In genomic region chr4:114336029-114336746, GRCm38 (mm10) we compare ENCODE assay signal across 12 mouse cellular contexts.
A peak's percentile ranks its signal among the peaks of the same experiment; 100 is the strongest.
DNase-seq lines count a peak whose midpoint lies in the region; ATAC-seq and TF ChIP-seq lines count a peak whose summit lies in the region.
"Had no signal": no experiment of that assay in that cellular context is flagged by ENCODE, and none has a peak within 500 bp of the region (broad histone marks: within the 10 kb centered on the region; RNA-seq: fewer than 3 reads in every experiment).

No protein-coding gene starts in this region.

- H3K27ac ChIP-seq in kidney, embryonic 14.5 days (ENCODE audit: low read depth, low read length) = no peak overlapping the region
- peak overlapping the region; percentile 26; the same call in 1 of the 2 replicates for H3K27ac ChIP-seq in embryonic fibroblast, embryonic 13.5 days (ENCODE audit: insufficient read depth, low read length)
- no peak overlapping the region for H3K27ac ChIP-seq in lung, postnatal 0 days (ENCODE audit: low read length)
- H3K27ac ChIP-seq: forebrain, embryonic 10.5 days had no signal

- TF ChIP-seq POLR2A in embryonic fibroblast, embryonic 13.5 days (IDR thresholded peaks at IDR 0.05; ENCODE audit: low read depth, low read length) = no peak

- peak; percentile 30 for DNase-seq in kidney, adult 11 months
- DNase-seq in NIH3T3 (ENCODE audit: low read depth) = peak; percentile 37
- DNase-seq in lung, postnatal 0 days (ENCODE audit: low spot score) = peak; percentile 23
- DNase-seq in T-cell, adult 2 months (ENCODE audit: low spot score) = no peak
- DNase-seq in retina, embryonic 14.5 days (ENCODE audit: low spot score) = no peak
- no peak for DNase-seq in ovary, adult 18-20 months (ENCODE audit: low spot score)
- DNase-seq: liver, postnatal 0 days; spleen, adult 18-20 months had no signal

- peaks cover 5% of the 10 kb centered on the region; the same call in 1 of the 2 replicates for H3K4me1 ChIP-seq in kidney, embryonic 14.5 days (ENCODE audit: control insufficient read depth, insufficient read depth, low read length)
- peaks cover 11% of the 10 kb centered on the region for H3K4me1 ChIP-seq in embryonic fibroblast, embryonic 13.5 days (ENCODE audit: control insufficient read depth, insufficient read depth, low read length)
- no peaks in the 10 kb centered on the region for H3K4me1 ChIP-seq in lung, postnatal 0 days (ENCODE audit: insufficient read depth, low read depth, low read length)
- H3K4me1 ChIP-seq: forebrain, embryonic 10.5 days had no signal

- no peaks in the 10 kb centered on the region for H3K27me3 ChIP-seq in kidney, embryonic 14.5 days (ENCODE audit: control insufficient read depth, insufficient read depth, low read length)
- no peaks in the 10 kb centered on the region for H3K27me3 ChIP-seq in lung, postnatal 0 days (replicated peaks; ENCODE audit: insufficient read depth, low read length)

- no peak overlapping the region for H3K9ac ChIP-seq in kidney, embryonic 14.5 days (ENCODE audit: low read depth, low read length)
- no peak overlapping the region for H3K9ac ChIP-seq in lung, postnatal 0 days (replicated peaks; ENCODE audit: low read depth)
- H3K9ac ChIP-seq: liver, postnatal 0 days had no signal

- TF ChIP-seq CTCF in embryonic fibroblast, embryonic 13.5 days (IDR thresholded peaks at IDR 0.05; ENCODE audit: borderline replicate concordance, insufficient read depth, low read length) = no peak
- no peak for TF ChIP-seq CTCF in lung, postnatal 0 days (IDR thresholded peaks at IDR 0.05)

- no peak overlapping the region for H3K4me3 ChIP-seq in kidney, embryonic 14.5 days (ENCODE audit: low read length)
- H3K4me3 ChIP-seq in embryonic fibroblast, embryonic 13.5 days (ENCODE audit: insufficient read depth, low read length) = no peak overlapping the region
- no peak overlapping the region for H3K4me3 ChIP-seq in lung, postnatal 0 days (ENCODE audit: low read depth, low read length)
- H3K4me3 ChIP-seq: forebrain, embryonic 10.5 days had no signal

- H3K9me3 ChIP-seq in kidney, embryonic 14.5 days (ENCODE audit: control insufficient read depth, low read length) = no peaks in the 10 kb centered on the region
- no peaks in the 10 kb centered on the region for H3K9me3 ChIP-seq in lung, postnatal 0 days (ENCODE audit: low read length)
- H3K9me3 ChIP-seq: forebrain, embryonic 10.5 days had no signal

- H3K4me2 ChIP-seq in kidney, embryonic 14.5 days (replicated peaks; ENCODE audit: low read depth, low read length) = no peak overlapping the region
- H3K4me2 ChIP-seq in lung, postnatal 0 days (replicated peaks; ENCODE audit: low read depth, low read length) = no peak overlapping the region

- no peak for ATAC-seq in kidney, embryonic 14.5 days (ENCODE audit: low FRiP score, low TSS enrichment)
- peak; percentile 23; the same call in 1 of the 2 replicates for ATAC-seq in lung, postnatal 0 days
- ATAC-seq: hindbrain, embryonic 16.5 days; liver, postnatal 0 days had no signal

- H3K36me3 ChIP-seq in kidney, embryonic 14.5 days (ENCODE audit: control insufficient read depth, insufficient read depth, low read length) = no peaks in the 10 kb centered on the region
- H3K36me3 ChIP-seq in lung, postnatal 0 days (ENCODE audit: insufficient read depth, low read length) = no peaks in the 10 kb centered on the region
- H3K36me3 ChIP-seq: forebrain, embryonic 10.5 days had no signal

- 48% methylated on average over 4 of the region's 4 CpGs for WGBS in kidney, embryonic 14.5 days
- 24% methylated on average over 4 of the region's 4 CpGs for WGBS in lung, postnatal 0 days

- no peak for TF ChIP-seq EP300 in lung, postnatal 0 days (IDR thresholded peaks at IDR 0.05)

Comparison
In these comparisons a context has a peak if more than half of its experiments do, and no peak if none do; other contexts are left out.
1. DNase-seq: peak in kidney, adult 11 months (single experiment), NIH3T3 (single experiment) and lung, postnatal 0 days (single experiment); none in T-cell, adult 2 months (single experiment), retina, embryonic 14.5 days (single experiment) and ovary, adult 18-20 months (single experiment).